Mouse (Mus musculus) liver, adult 2 months (tissue): ENCODE data around the gene Zfp64. TPM values are rescaled to one million over a fixed set of nuclear protein-coding genes. Genes with fewer than 3 reads are reported as not detected.

Experiments
- DNase-seq: peaks from one replicate; pipeline ENCODE4 v3.0.0-alpha.2; 2011; ENCODE audit warnings: low read depth, low spot score; ENCODE audit errors: extremely low read depth
- H3K27ac ChIP-seq: fragments of 200-500 bp; replicated peaks from 2 replicates; pipeline ENCODE4 v1.5.1; 2012; ENCODE audit warnings: low read depth, mild to moderate bottlenecking, control low read depth, inconsistent platforms, low read length; ENCODE audit not compliant: insufficient read depth
- H3K27me3 ChIP-seq: fragments of 200-500 bp; 2 replicates; pipeline ENCODE4 v1.6.1; 2012; ENCODE audit warnings: mild to moderate bottlenecking, moderate library complexity, low read length, inconsistent platforms; ENCODE audit not compliant: control insufficient read depth, insufficient read depth
- H3K36me3 ChIP-seq: fragments of 200-500 bp; 2 replicates; pipeline ENCODE4 v1.6.1; 2012; ENCODE audit warnings: low read length, inconsistent platforms; ENCODE audit not compliant: control insufficient read depth, insufficient read depth
- H3K4me1 ChIP-seq: fragments of 200-500 bp; 2 replicates; pipeline ENCODE4 v1.6.1; 2011; ENCODE audit warnings: low read length; ENCODE audit not compliant: control insufficient read depth, insufficient read depth
- H3K4me3 ChIP-seq: fragments of 200-500 bp; 2 replicates; pipeline ENCODE4 v1.5.1; 2011; ENCODE audit warnings: low read depth, mild to moderate bottlenecking, control low read depth, low read length, moderate library complexity; ENCODE audit not compliant: insufficient read depth
- H3K79me2 ChIP-seq: fragments of 200-500 bp; 2 replicates; pipeline ENCODE4 v1.6.1; 2012; ENCODE audit warnings: inconsistent platforms, mild to moderate bottlenecking, low read length, moderate library complexity; ENCODE audit not compliant: control insufficient read depth, insufficient read depth
- H3K9ac ChIP-seq: fragments of 200-500 bp; 2 replicates; pipeline ENCODE4 v1.6.1; 2012; ENCODE audit warnings: low read depth, mild to moderate bottlenecking, control low read depth, inconsistent platforms, low read length
- CTCF ChIP-seq: fragments of 200-500 bp; IDR thresholded peaks from 2 replicates; pipeline ENCODE4 v1.5.1; 2011; ENCODE audit warnings: low read depth, low read length, control low read depth
- POLR2A ChIP-seq: fragments of 200-500 bp; IDR thresholded peaks from 2 replicates; pipeline ENCODE4 v1.6.1; 2011; ENCODE audit warnings: low read length, control low read depth; ENCODE audit not compliant: insufficient read depth; ENCODE audit errors: extremely low read depth
- WGBS: fragments of 180-500 bp; shearing (Covaris S2); methylation state at CpG from one replicate; pipeline ENCODE4 v1.1.7; 2018; 5-methylcytosine and 5-hydroxymethylcytosine counted together
- polyA plus RNA-seq: library from polyadenylated mRNA; depleted of rRNA; stranded (reverse); fragments of >200 nt; gene quantifications from 2 replicates; pipeline ENCODE4 v1.2.3, GENCODE M21; 2012; rRNA removed
- total RNA-seq: library from RNA; depleted of rRNA; stranded (reverse); fragments of >200 nt; gene quantifications from 2 replicates; pipeline ENCODE4 v1.2.3, GENCODE M21; 2014; rRNA removed

The Zfp64 gene
- total and polyA plus RNA-seq, 2 experiments, result 5.6 to 14.3 TPM

DNA sequence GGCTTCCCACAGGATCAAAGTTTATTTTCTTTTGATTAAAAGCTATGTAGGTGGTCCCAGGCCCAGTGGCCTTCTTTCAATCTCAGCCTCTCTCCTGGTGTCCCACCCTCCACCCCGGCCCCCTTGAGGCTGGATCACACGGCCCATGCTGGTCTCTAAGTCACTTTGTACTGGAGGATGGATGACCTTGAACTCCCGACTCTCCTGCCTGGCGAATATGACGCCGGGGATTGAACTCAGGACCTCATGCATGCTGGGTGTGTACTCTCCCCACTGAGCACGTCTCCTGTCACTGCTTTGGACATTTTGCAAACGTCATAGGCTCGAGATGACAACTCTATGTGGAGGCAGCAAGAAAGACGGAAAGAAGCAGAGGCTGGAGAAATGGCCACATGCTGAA is 103.8 kb downstream of the Zfp64 start:
- no peak for TF ChIP-seq POLR2A
- TF ChIP-seq CTCF, result no peak
- Histone ChIP-seq H3K9ac (no peak overlapping the region), H3K27me3 (no peaks in the 10 kb centered on the region), H3K79me2 (no peaks in the 10 kb centered on the region), H3K36me3 (no peaks in the 10 kb centered on the region), H3K4me3 (no peak overlapping the region), H3K4me1 (no peaks in the 10 kb centered on the region), H3K27ac (no peak overlapping the region)
- WGBS, result 54% methylated on average over 10 of the region's 10 CpGs
- DNase-seq, result no peak

DNA sequence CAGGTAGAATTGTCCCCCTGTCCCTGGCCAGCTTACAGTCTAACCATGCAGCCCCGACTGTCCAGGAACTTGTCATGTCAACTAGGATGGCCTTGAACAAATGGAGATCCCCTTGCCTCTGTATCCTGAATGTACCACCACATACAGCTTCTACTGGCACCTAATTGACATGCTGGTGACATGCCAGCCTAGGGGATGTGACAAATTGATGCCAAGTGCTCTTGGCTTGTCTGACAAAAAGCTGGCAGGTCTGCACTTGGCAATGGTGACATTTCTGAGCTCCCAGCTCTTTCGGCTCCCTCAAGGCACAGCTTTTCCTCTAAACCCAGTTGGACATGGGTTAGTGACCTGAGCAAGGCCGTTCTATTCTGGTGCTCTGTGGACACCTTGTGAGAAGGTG is 106.8 kb downstream of the Zfp64 start:
- TF ChIP-seq POLR2A (no peak), CTCF (no peak)
- H3K4me3 ChIP-seq, result no peak overlapping the region
- H3K36me3 ChIP-seq, result no peaks in the 10 kb centered on the region
- no peaks in the 10 kb centered on the region; the same call in 1 of the 2 replicates for H3K27me3 ChIP-seq
- no peak overlapping the region for H3K9ac ChIP-seq
- H3K4me1 ChIP-seq, result no peaks in the 10 kb centered on the region
- no peaks in the 10 kb centered on the region for H3K79me2 ChIP-seq
- WGBS, result 82% methylated on average over 3 of the region's 3 CpGs
- DNase-seq, result no peak
- H3K27ac ChIP-seq, result no peak overlapping the region

DNA sequence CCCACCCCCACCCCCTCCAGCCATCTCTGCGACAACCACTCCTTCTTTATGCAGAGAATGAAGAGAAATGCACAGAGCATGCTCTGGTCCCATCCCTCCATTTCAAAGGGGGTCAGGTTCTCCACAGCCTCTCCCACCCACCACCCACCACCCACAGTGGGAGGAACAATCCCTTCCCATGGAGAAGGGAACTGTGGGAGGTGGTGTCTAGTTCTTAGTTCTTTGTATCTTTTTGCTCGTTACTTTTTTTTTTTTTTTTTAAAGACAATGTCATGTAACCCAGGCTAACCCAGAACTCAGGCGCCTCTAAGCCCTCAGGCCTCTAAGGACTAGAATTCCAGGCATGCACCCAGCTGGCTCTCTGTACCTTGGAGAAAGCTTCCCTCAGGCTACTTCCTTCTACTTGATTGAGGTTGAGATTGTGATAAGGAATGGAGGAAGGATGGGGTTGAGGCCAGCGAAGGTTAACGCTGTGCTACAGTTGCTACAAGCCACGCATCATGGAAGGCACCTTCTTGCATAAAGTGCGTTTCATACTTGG is 109.1 kb downstream of the Zfp64 start:
- Histone ChIP-seq H3K27me3 (peaks cover 7% of the 10 kb centered on the region; the same call in 1 of the 2 replicates), H3K4me3 (no peak overlapping the region), H3K79me2 (no peaks in the 10 kb centered on the region), H3K9ac (no peak overlapping the region), H3K36me3 (no peaks in the 10 kb centered on the region), H3K4me1 (no peaks in the 10 kb centered on the region), H3K27ac (no peak overlapping the region)
- 77% methylated on average over 7 of the region's 7 CpGs for WGBS
- no peak for DNase-seq
- TF ChIP-seq POLR2A (no peak), CTCF (no peak)

Other genes starting within 250 kb of the Zfp64 start
- gene Atp9a, start 213.2 kb downstream of the Zfp64 start, total RNA-seq, result 28.9 and 33.7 TPM in 2 replicates
- gene Atp9a, start 213.2 kb downstream of the Zfp64 start, polyA plus RNA-seq, result 43.3 and 49.3 TPM in 2 replicates
- gene Sall4, start 187.6 kb downstream of the Zfp64 start, total RNA-seq, result not detected in 2 replicates
- not detected in 2 replicates for gene Sall4, start 187.6 kb downstream of the Zfp64 start, polyA plus RNA-seq